Mouse (Mus musculus): ENCODE data around the gene Gm20708. TPM values are rescaled to one million over a fixed set of nuclear protein-coding genes. Genes with fewer than 3 reads are reported as not detected.

Gene Gm20708
- polyA plus RNA-seq, 1 experiment = 0.16 TPM

DNA sequence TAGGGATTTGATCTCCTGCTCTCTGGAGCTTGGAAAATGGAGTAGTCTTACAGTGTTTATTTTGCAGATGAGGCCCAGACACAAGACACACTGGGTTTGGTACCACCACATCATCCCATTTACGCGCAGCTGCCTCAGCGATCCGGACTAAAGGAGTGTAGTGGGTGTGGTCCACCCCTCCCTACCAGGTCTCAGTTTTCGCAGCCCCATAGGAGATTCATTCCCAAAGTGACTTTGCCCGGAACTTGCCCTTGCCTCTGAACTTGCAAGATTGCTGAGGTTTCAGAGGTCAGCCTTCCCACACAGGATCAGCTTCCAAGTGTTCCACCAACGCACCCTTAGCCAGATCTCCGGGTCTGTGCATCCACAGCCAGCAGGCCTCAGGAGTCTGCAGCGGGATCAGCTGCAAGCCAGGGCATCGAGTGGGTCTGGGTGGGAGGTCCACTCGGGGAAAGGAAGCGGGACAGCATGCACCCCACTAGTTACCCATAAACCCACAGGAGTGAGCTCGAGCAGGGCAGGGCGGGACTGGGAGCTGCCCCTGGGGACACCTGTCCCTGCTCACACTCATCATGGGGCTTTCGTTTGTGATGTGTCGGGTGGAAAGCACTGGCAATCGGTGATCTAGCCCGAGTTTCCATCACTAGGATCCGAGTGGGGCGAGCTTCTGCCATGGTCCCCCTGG, 78.8 kb downstream of the Gm20708 start:
- H3K9me3 ChIP-seq (ENCODE audit: control insufficient read depth, low read length) = no peaks in the 10 kb centered on the region
- H3K27me3 ChIP-seq (ENCODE audit: control insufficient read depth) = peaks cover 28% of the 10 kb centered on the region
- no peaks in the 10 kb centered on the region for H3K4me1 ChIP-seq (ENCODE audit: control insufficient read depth)
- TF ChIP-seq TAL1 (IDR thresholded peaks at IDR 0.05; ENCODE audit: low read length) = no peak
- H3K4me3 ChIP-seq (replicated peaks) = no peak overlapping the region
- H3K36me3 ChIP-seq (ENCODE audit: control insufficient read depth) = no peaks in the 10 kb centered on the region

DNA sequence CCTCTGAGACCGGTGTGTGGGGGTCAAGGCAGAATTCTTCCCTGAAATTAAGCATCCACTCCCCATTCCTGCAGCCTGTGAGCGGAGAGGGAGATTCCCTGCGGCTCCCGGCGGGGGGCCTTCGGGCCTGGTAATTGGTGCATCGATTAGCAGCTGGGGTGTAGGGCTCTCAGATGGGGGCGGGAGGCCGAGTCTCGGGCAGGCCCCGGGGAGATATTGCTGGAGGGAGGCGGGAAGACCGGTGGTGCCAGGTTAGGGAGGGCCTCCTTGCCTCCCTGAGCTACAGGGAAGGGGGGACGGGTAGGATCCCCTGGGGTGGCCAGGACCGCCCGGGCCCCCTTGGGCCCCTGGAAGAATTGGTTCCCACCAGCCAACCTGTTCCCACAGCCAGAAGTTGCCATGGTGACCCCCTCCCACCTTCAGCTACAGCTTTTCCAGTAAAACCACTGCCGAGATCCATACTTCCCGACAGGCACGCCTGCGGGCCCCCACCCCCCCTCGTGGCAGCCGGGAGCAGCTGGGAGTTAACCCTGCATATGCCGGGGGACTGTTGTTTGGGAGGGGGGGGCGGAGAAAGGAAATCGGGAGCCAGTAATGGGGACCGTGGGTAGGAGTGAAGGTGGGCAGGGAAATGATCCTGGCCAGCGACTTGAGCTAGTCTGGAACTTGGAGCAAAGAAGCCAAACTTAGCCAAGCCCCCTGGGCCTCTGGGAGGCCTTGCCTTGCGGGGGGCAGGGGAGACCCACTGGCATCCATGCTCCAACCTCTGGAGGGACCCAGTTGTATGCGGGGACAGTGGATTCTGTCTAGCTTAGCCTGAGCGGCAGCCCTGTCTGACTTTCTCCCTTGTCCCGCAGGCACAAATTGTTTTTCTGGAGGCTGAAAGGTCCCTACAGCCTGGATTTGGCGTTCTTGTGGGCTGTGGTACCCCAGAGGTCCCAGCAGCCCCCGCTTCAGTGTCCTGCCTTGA, 79.7 kb downstream of the Gm20708 start:
- no peak for TF ChIP-seq TAL1 (IDR thresholded peaks at IDR 0.05; ENCODE audit: low read length)
- Histone ChIP-seq H3K27me3 (ENCODE audit: control insufficient read depth) (peaks cover 28% of the 10 kb centered on the region), H3K4me3 (replicated peaks) (no peak overlapping the region)

More for the DNA sequence above, 79.7 kb downstream of the Gm20708 start:
- no peaks in the 10 kb centered on the region for H3K4me1 ChIP-seq (ENCODE audit: control insufficient read depth)
- no peaks in the 10 kb centered on the region for H3K9me3 ChIP-seq (ENCODE audit: control insufficient read depth, low read length)
- no peaks in the 10 kb centered on the region for H3K36me3 ChIP-seq (ENCODE audit: control insufficient read depth)

Other genes with a start within 250 kb of the Gm20708 start
- gene Tnrc6c, start 155.4 kb upstream of the Gm20708 start, polyA plus RNA-seq (2012) = 0.71 and 0.76 TPM in 2 replicates
- gene Tmc8, start 27.6 kb upstream of the Gm20708 start, polyA plus RNA-seq (2012) = 39.5 and 54.7 TPM in 2 replicates
- 61.5 and 62.4 TPM in 2 replicates for gene Tmc6, start 27.5 kb upstream of the Gm20708 start, polyA plus RNA-seq (2012)
- gene 6030468B19Rik, start 12.0 kb upstream of the Gm20708 start, polyA plus RNA-seq (2012) = 202 and 213 TPM in 2 replicates
- gene Syngr2, start within 50 bp of the Gm20708 start, polyA plus RNA-seq (2012) = 7.2 and 10.2 TPM in 2 replicates
- 0.41 and 2.3 TPM in 2 replicates for gene Afmid, start 16.3 kb downstream of the Gm20708 start, polyA plus RNA-seq (2012)
- gene Tk1, start 16.4 kb downstream of the Gm20708 start, polyA plus RNA-seq (2012) = 17.8 and 29.7 TPM in 2 replicates
- gene Birc5, start 39.6 kb downstream of the Gm20708 start, polyA plus RNA-seq (2012) = 47.2 and 54.9 TPM in 2 replicates
- not detected in 2 replicates for gene Tmem235, start 51.1 kb downstream of the Gm20708 start, polyA plus RNA-seq (2012)
- 0.13 TPM in 1 of 2 replicates, not detected in the other for gene Tha1, start 63.8 kb downstream of the Gm20708 start, polyA plus RNA-seq (2012)
- gene Socs3, start 160.4 kb downstream of the Gm20708 start, polyA plus RNA-seq (2012) = 1.9 and 2.0 TPM in 2 replicates
- gene Pgs1, start 176.6 kb downstream of the Gm20708 start, polyA plus RNA-seq (2012) = 2.6 and 2.8 TPM in 2 replicates